Mouse (Mus musculus): ENCODE measurements around the gene Adh4.
"Not testable (repeated sequence)": the region's sequence is repeated elsewhere in the genome, so short reads cannot be mapped to it uniquely, and the experiment has no call there.

The Adh4 gene

GRCm38 (mm10) chr3:138415121-138415690 is at the start of gene Adh4:
TSS of gene Adh4 (plus strand) at chr3:138415466.
- no peak for DNase-seq (ENCODE audit: low read depth, low spot score)

- no peak for DNase-seq (ENCODE audit: low read depth, low spot score)
These were observed 49.1 kb upstream of the Adh4 start for GRCm38 (mm10) chr3:138366181-138366580.

- DNase-seq (ENCODE audit: low read depth, low spot score), result no peak
These were observed 45.7 kb upstream of the Adh4 start for GRCm38 (mm10) chr3:138369546-138369945.

- DNase-seq (ENCODE audit: low read depth, low spot score), result not testable (repeated sequence)
These were observed 45.0 kb upstream of the Adh4 start for GRCm38 (mm10) chr3:138370289-138370688.

GRCm38 (mm10) chr3:138373920-138374319 is 41.3 kb upstream of the Adh4 start:
- DNase-seq (ENCODE audit: low read depth, low spot score), result no peak

GRCm38 (mm10) chr3:138375148-138375547 is 40.1 kb upstream of the Adh4 start:
- DNase-seq (ENCODE audit: low read depth, low spot score), result no peak

GRCm38 (mm10) chr3:138381133-138381532 is 34.1 kb upstream of the Adh4 start:
- no peak for DNase-seq (ENCODE audit: low read depth, low spot score)

GRCm38 (mm10) chr3:138387155-138387554 is 28.1 kb upstream of the Adh4 start:
- no peak for DNase-seq (ENCODE audit: low read depth, low spot score)

GRCm38 (mm10) chr3:138404872-138405271 is 10.4 kb upstream of the Adh4 start:
- DNase-seq (ENCODE audit: low read depth, low spot score), result no peak

- peak; percentile 18 for DNase-seq (ENCODE audit: low read depth, low spot score)
These were observed 9.9 kb upstream of the Adh4 start for GRCm38 (mm10) chr3:138405341-138405740.

GRCm38 (mm10) chr3:138405840-138406239 is 9.4 kb upstream of the Adh4 start:
- no peak for DNase-seq (ENCODE audit: low read depth, low spot score)

GRCm38 (mm10) chr3:138407920-138408319 is 7.3 kb upstream of the Adh4 start:
- DNase-seq (ENCODE audit: low read depth, low spot score), result no peak

GRCm38 (mm10) chr3:138409585-138409984 is 5.7 kb upstream of the Adh4 start:
- no peak for DNase-seq (ENCODE audit: low read depth, low spot score)

- no peak for DNase-seq (ENCODE audit: low read depth, low spot score)
These were observed 5.1 kb upstream of the Adh4 start for GRCm38 (mm10) chr3:138410211-138410610.

GRCm38 (mm10) chr3:138419369-138419768 is 4.1 kb downstream of the Adh4 start:
- DNase-seq (ENCODE audit: low read depth, low spot score), result no peak

GRCm38 (mm10) chr3:138420385-138420784 is 5.1 kb downstream of the Adh4 start:
- DNase-seq (ENCODE audit: low read depth, low spot score), result no peak

- DNase-seq (ENCODE audit: low read depth, low spot score), result no peak
These were observed 8.4 kb downstream of the Adh4 start for GRCm38 (mm10) chr3:138423664-138424063.

GRCm38 (mm10) chr3:138424247-138424646 is 9.0 kb downstream of the Adh4 start:
- DNase-seq (ENCODE audit: low read depth, low spot score), result no peak

GRCm38 (mm10) chr3:138430360-138430976 is 15.2 kb downstream of the Adh4 start:
- no peak for DNase-seq (ENCODE audit: low read depth, low spot score)

GRCm38 (mm10) chr3:138431835-138432234 is 16.6 kb downstream of the Adh4 start:
- no peak for DNase-seq (ENCODE audit: low read depth, low spot score)

- DNase-seq (ENCODE audit: low read depth, low spot score), result peak; percentile 37
These were observed 23.4 kb downstream of the Adh4 start for GRCm38 (mm10) chr3:138438716-138439115.

- no peak for DNase-seq (ENCODE audit: low read depth, low spot score)
These were observed 26.9 kb downstream of the Adh4 start for GRCm38 (mm10) chr3:138442203-138442602.

- DNase-seq (ENCODE audit: low read depth, low spot score), result peak; percentile 96
These were observed 27.6 kb downstream of the Adh4 start, which contains the start of gene Adh5 for GRCm38 (mm10) chr3:138442612-138443464. TSS of gene Adh5 (plus strand) at chr3:138443093.

All from ZHBTc4 (cell line).